Mouse (Mus musculus) C2C12 (cell line): ENCODE measurements around the gene Zfp868. TPM values are rescaled to one million over a fixed set of nuclear protein-coding genes. Genes with fewer than 3 reads are reported as not detected.
"Not testable (repeated sequence)": the region's sequence is repeated elsewhere in the genome, so short reads cannot be mapped to it uniquely, and the experiment has no call there.

Experiments
- H3K27me3 ChIP-seq: one replicate; pipeline ENCODE4 v1.6.1; 2011; ENCODE audit not compliant: control insufficient read depth, insufficient read depth, insufficient read length
- H3K36me3 ChIP-seq: one replicate; pipeline ENCODE4 v1.6.1; 2011; ENCODE audit not compliant: control insufficient read depth, insufficient read depth
- H3K4me3 ChIP-seq: one replicate; pipeline ENCODE4 v1.5.1; 2011; ENCODE audit warnings: mild to moderate bottlenecking, control low read depth; ENCODE audit not compliant: poor library complexity, insufficient read depth, severe bottlenecking
- H3K79me2 ChIP-seq: one replicate; pipeline ENCODE4 v1.6.1; 2011; ENCODE audit not compliant: control insufficient read depth, insufficient read depth
- H3K79me3 ChIP-seq: one replicate; pipeline ENCODE4 v1.6.1; 2011; ENCODE audit warnings: low read depth, control low read depth
- H3ac ChIP-seq: one replicate; pipeline ENCODE3; 2011; ENCODE audit warnings: low read depth; ENCODE audit not compliant: control insufficient read depth, insufficient read length
- CEBPB ChIP-seq: IDR thresholded peaks from one replicate; pipeline ENCODE4 v1.6.1; 2011; ENCODE audit warnings: low read depth, mild to moderate bottlenecking, control low read depth, moderate library complexity
- CTCF ChIP-seq: IDR thresholded peaks from one replicate; pipeline ENCODE4 v1.5.1; 2011; ENCODE audit not compliant: control insufficient read depth, insufficient read depth, insufficient read length
- FOSL1 ChIP-seq: IDR thresholded peaks from one replicate; pipeline ENCODE4 v1.8.0; 2011; ENCODE audit warnings: mild to moderate bottlenecking, low read length; ENCODE audit not compliant: poor library complexity, insufficient read depth, severe bottlenecking
- MAX ChIP-seq: IDR thresholded peaks from one replicate; pipeline ENCODE4 v1.6.1; 2011; ENCODE audit warnings: mild to moderate bottlenecking, control low read depth
- MYOD1 ChIP-seq: IDR thresholded peaks from one replicate; pipeline ENCODE4 v1.6.1; 2011; ENCODE audit warnings: low read depth; ENCODE audit not compliant: control insufficient read depth, insufficient read length
- MYOG ChIP-seq: IDR thresholded peaks from one replicate; pipeline ENCODE4 v1.6.1; 2011; ENCODE audit not compliant: control insufficient read depth, insufficient read length; ENCODE audit errors: extremely low read depth
- USF1 ChIP-seq: IDR thresholded peaks from one replicate; pipeline ENCODE4 v1.6.1; 2011; ENCODE audit warnings: low read depth, mild to moderate bottlenecking, control low read depth, moderate library complexity
- polyA plus RNA-seq: library from polyadenylated mRNA; unstranded; fragments of >200 nt; fragmentation: generic; extraction: Trizol; gene quantifications from one replicate; pipeline ENCODE4 v1.2.1, GENCODE M21; 2012; ENCODE audit warnings: missing spikeins

Gene Zfp868
- polyA plus RNA-seq, 1 experiment, result 3.5 TPM

DNA sequence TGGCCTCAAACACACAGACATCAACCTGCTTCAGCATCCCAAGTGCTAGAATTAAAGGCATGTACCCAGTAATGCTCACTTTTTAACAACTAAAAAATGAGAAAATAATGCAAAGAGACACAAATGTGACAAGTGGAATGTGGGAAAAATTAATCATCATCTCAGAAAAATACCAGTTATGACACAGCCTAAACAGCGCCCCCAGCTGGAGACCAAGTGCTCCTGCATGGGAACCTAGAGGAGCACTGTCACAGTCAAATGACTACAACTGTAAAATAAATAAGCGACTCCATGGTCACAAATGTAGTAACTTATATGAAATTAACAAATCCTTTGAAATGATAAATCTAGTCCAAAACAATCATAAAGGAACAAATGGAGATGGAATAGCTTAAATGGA lies 10.7 kb downstream of the Zfp868 start:
- Histone ChIP-seq H3K79me3 (peaks cover 2% of the 10 kb centered on the region), H3K4me3 (no peak overlapping the region), H3K27me3 (no peaks in the 10 kb centered on the region), H3K36me3 (peaks cover 47% of the 10 kb centered on the region), H3ac (no peak overlapping the region), H3K79me2 (no peaks in the 10 kb centered on the region)
- TF ChIP-seq MYOD1, result no peak
- no peak for TF ChIP-seq MAX
- no peak for TF ChIP-seq USF1
- TF ChIP-seq CEBPB, result no peak
- no peak for TF ChIP-seq CTCF
- no peak for TF ChIP-seq MYOG
- no peak for TF ChIP-seq FOSL1

DNA sequence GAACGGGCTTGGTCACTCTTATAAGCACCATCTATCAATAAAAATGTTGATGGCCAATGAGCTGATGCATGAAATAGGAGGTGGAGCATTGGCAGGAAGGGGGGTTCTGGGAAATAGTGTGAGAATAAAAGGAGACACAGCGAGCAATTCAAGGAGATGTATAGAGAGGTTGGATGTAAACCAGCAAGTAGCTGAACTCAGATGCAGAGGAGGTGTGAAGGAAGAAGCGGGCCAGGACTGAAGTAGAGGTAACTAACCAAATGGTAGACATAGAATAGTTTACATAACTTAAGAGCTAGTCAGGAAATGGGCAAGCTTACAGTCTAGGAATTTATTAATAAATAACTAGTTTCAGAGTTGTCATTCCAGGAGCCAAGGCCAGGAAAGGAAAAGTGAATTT lies 27.8 kb downstream of the Zfp868 start:
- H3K79me2 ChIP-seq, H3ac ChIP-seq, H3K79me3 ChIP-seq, H3K27me3 ChIP-seq, H3K4me3 ChIP-seq, H3K36me3 ChIP-seq: not testable (repeated sequence)

DNA sequence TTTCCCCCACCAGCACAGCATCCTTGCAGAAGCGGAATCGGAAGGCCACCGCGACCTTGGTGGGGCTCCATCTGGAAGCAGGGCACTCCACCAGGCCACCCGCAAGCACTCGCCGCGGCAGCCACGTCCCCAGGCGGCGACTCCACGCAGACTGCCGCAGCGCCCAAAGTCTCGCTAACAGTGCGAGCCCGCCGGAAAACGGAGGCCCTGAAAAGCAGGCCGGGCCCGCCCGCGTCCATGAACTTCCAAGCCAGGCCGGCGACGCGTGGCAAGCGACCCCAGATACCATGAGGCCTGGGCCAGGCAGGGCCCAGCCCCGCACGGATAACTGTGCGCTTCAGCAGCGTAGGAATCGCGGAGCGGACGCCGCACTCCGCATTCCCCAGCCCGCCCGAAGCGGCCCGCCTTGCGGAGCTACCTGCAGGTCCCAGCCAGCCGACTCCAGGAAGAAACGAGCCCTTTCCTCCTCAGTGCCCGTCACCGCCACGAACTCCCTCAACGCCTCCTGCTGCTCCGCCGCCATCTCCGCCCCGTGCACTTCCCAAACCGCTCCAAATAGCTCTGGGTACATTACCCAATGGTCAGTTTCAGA lies 40.6 kb downstream of the Zfp868 start:
- Histone ChIP-seq H3K4me3 (no peak overlapping the region), H3K36me3 (no peaks in the 10 kb centered on the region)

DNA sequence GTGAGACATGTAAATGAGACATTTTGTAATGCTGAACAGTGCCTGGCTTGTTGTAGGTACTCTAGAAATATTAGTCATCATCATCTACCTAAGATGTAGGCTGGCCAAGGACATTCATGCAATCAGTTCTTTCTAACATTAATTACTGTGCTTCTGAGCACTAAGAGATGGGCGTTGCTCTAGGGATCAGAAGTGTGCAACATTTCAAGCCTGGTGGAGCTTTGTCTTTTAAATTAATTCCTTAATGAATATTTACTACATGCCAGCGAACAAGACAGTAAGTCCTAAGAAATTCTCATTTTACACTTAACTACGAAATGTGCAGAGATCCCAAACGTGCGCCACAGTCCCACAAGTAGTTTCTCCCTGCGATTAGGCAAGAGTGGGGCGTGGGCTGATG lies 41.1 kb downstream of the Zfp868 start:
- H3K79me3 ChIP-seq, H3K27me3 ChIP-seq, H3ac ChIP-seq, H3K36me3 ChIP-seq, H3K4me3 ChIP-seq, H3K79me2 ChIP-seq: not testable (repeated sequence)

More for the DNA sequence above, 40.6 kb downstream of the Zfp868 start:
- Histone ChIP-seq H3ac (no peak overlapping the region), H3K79me3 (peaks cover 2% of the 10 kb centered on the region), H3K79me2 (no peaks in the 10 kb centered on the region), H3K27me3 (no peaks in the 10 kb centered on the region)
- TF ChIP-seq MYOD1 (no peak), CEBPB (no peak), MYOG (no peak), CTCF (no peak)

Other genes starting within 250 kb of the Zfp868 start
- not detected for gene Gm9495, start 172.0 kb downstream of the Zfp868 start, polyA plus RNA-seq
- not detected for gene Gm7697, start 102.6 kb downstream of the Zfp868 start, polyA plus RNA-seq
- gene Zfp964, start 28.9 kb upstream of the Zfp868 start, polyA plus RNA-seq, result 0.14 TPM
- gene Zfp869, start 85.2 kb upstream of the Zfp868 start, polyA plus RNA-seq, result 5.2 TPM
- gene Zfp963, start 124.4 kb upstream of the Zfp868 start, polyA plus RNA-seq, result 0.42 TPM
- gene Gm20422, start 149.3 kb upstream of the Zfp868 start, polyA plus RNA-seq, result 0.28 TPM
- gene Atp13a1, start 165.6 kb upstream of the Zfp868 start, polyA plus RNA-seq, result 36.2 TPM
- gene Zfp866, start 165.6 kb upstream of the Zfp868 start, polyA plus RNA-seq, result 3.9 TPM
- 6.8 TPM for gene Gmip, start 183.1 kb upstream of the Zfp868 start, polyA plus RNA-seq
- gene Lpar2, start 196.9 kb upstream of the Zfp868 start, polyA plus RNA-seq, result 1.5 TPM
- gene Pbx4, start 206.9 kb upstream of the Zfp868 start, polyA plus RNA-seq, result 1.6 TPM